Mouse (Mus musculus): ENCODE measurements at regions not wholly inside any gene's neighbourhood (a gene's known extent, or its start where the extent isn't known, plus 50 kb on each side); places are given as distances from the start of the nearest gene placed in this dataset.

- no peak for DNase-seq (ENCODE audit: low read depth, low spot score)
Observed at GRCm38 (mm10) chr2:34042336-34042735, 154.6 kb upstream of the Mvb12b start.

GRCm38 (mm10) chr2:34038982-34039381 lies 151.2 kb upstream of the Mvb12b start:
- DNase-seq (ENCODE audit: low read depth, low spot score): no peak

- DNase-seq (ENCODE audit: low read depth, low spot score): no peak
Observed at GRCm38 (mm10) chr2:34033212-34033611, 145.5 kb upstream of the Mvb12b start.

- DNase-seq (ENCODE audit: low read depth, low spot score): no peak
Observed at GRCm38 (mm10) chr2:34031421-34031820, 143.7 kb upstream of the Mvb12b start.

- no peak for DNase-seq (ENCODE audit: low read depth, low spot score)
Observed at GRCm38 (mm10) chr2:34031001-34031412, 143.3 kb upstream of the Mvb12b start.

GRCm38 (mm10) chr2:34027445-34027844 lies 139.7 kb upstream of the Mvb12b start:
- DNase-seq (ENCODE audit: low read depth, low spot score): peak; percentile 66

- peak; percentile 62 for DNase-seq (ENCODE audit: low read depth, low spot score)
Observed at GRCm38 (mm10) chr2:34026566-34027360, 139.0 kb upstream of the Mvb12b start.

- DNase-seq (ENCODE audit: low read depth, low spot score): peak; percentile 86
Observed at GRCm38 (mm10) chr2:34025715-34026360, 138.1 kb upstream of the Mvb12b start.

GRCm38 (mm10) chr2:34017142-34017453 lies 129.4 kb upstream of the Mvb12b start:
- DNase-seq (ENCODE audit: low read depth, low spot score): no peak

- no peak for DNase-seq (ENCODE audit: low read depth, low spot score)
Observed at GRCm38 (mm10) chr2:34016350-34017141, 128.8 kb upstream of the Mvb12b start.

GRCm38 (mm10) chr2:34015640-34015995 lies 127.9 kb upstream of the Mvb12b start:
- no peak for DNase-seq (ENCODE audit: low read depth, low spot score)

GRCm38 (mm10) chr2:34014868-34015639 lies 127.3 kb upstream of the Mvb12b start:
- no peak for DNase-seq (ENCODE audit: low read depth, low spot score)

- no peak for DNase-seq (ENCODE audit: low read depth, low spot score)
Observed at GRCm38 (mm10) chr2:34010166-34010565, 122.4 kb upstream of the Mvb12b start.

GRCm38 (mm10) chr2:34007916-34008315 lies 120.2 kb upstream of the Mvb12b start:
- no peak for DNase-seq (ENCODE audit: low read depth, low spot score)

- no peak for DNase-seq (ENCODE audit: low read depth, low spot score)
Observed at GRCm38 (mm10) chr2:33997106-33997505, 109.4 kb upstream of the Mvb12b start.

GRCm38 (mm10) chr2:33996331-33996730 lies 108.6 kb upstream of the Mvb12b start:
- no peak for DNase-seq (ENCODE audit: low read depth, low spot score)

GRCm38 (mm10) chr2:33991299-33991698 lies 103.6 kb upstream of the Mvb12b start:
- no peak for DNase-seq (ENCODE audit: low read depth, low spot score)

- no peak for DNase-seq (ENCODE audit: low read depth, low spot score)
Observed at GRCm38 (mm10) chr2:33990711-33991110, 103.0 kb upstream of the Mvb12b start.

- DNase-seq (ENCODE audit: low read depth, low spot score): no peak
Observed at GRCm38 (mm10) chr2:33989555-33990370, 102.0 kb upstream of the Mvb12b start.

GRCm38 (mm10) chr2:33986420-33986819 lies 98.7 kb upstream of the Mvb12b start:
- peak; percentile 47 for DNase-seq (ENCODE audit: low read depth, low spot score)

- DNase-seq (ENCODE audit: low read depth, low spot score): no peak
Observed at GRCm38 (mm10) chr2:33985316-33985715, 97.6 kb upstream of the Mvb12b start.

Measured in R1 (cell line).